ENCODE assay signal across 8 mouse cellular contexts in the genomic region with DNA sequence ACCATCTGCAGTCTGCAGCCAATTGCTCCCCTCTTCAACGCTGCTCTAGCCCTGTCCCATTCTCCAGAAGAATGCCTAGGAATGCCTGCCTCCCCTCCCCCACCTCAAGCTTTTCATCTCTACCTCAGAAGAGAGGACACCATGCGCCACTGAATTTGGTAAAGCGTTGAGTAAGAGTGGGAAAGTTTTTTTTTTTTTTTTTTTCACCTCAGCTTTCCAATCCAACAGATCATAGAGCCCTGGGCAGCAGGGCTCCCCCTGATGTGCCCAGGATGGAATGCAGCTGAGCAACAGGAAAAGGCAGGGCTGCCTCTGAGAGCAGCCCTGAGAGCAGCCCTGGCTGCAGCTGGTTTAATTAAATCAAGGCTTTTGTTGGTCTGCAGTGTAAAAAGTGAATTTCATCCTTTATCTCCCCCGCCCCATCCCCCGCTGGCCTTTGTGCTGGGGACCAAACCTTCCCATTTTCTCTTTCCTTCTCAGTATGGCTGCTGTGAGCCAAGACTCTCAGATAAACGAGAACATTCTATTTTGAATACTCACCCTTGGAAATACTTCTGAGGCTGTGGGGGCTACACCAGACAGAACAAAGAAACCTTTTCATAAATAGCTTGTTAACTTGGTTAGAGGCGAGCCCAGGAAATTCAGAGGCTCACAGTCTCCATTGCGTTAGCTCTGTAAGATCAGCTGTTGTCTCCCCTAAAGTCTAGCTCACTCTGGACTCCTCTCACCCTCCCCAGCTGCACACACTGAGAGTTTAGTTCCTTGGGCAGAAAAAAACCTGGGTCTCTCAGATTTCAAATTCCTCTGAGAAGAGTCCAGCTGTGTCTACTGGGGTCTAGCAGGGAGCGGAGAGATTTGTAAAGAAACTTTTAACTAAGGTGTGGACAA. TPM values are rescaled to one million over a fixed set of nuclear protein-coding genes. Genes with fewer than 3 reads are reported as not detected.
DNase-seq lines count a peak whose midpoint lies in the region; ATAC-seq lines count a peak whose summit lies in the region.

No protein-coding gene starts in this region.

- no peaks in the 10 kb centered on the region for H3K36me3 ChIP-seq in embryonic facial prominence, embryonic 12.5 days
- H3K36me3 ChIP-seq in hindbrain, embryonic 14.5 days (replicated peaks; ENCODE audit: control insufficient read depth, insufficient read depth): no peaks in the 10 kb centered on the region
- H3K36me3 ChIP-seq in neural tube, embryonic 14.5 days (ENCODE audit: control insufficient read depth, insufficient read depth, low read length): no peaks in the 10 kb centered on the region

- peaks cover 16% of the 10 kb centered on the region for H3K4me1 ChIP-seq in embryonic facial prominence, embryonic 12.5 days
- H3K4me1 ChIP-seq in hindbrain, embryonic 14.5 days (replicated peaks; ENCODE audit: control insufficient read depth, insufficient read depth, low read length): peaks cover 9% of the 10 kb centered on the region; the same call in 1 of the 2 replicates
- no peaks in the 10 kb centered on the region for H3K4me1 ChIP-seq in neural tube, embryonic 14.5 days (ENCODE audit: control insufficient read depth, insufficient read depth, low read length)

- DNase-seq in layer of hippocampus, postnatal 10 days (ENCODE audit: low spot score in 2 of 2): peak; percentile 42 to 64
- no peak for DNase-seq in layer of hippocampus, adult 18-20 months (ENCODE audit: low spot score in 2 of 2)
- no peak for DNase-seq in hindbrain, embryonic 14.5 days (ENCODE audit: low spot score)
- DNase-seq in kidney, adult 8-10 months: no peak
- no peak for DNase-seq in ovary, adult 18-20 months (ENCODE audit: low spot score)

- H3K4me3 ChIP-seq in embryonic facial prominence, embryonic 12.5 days: no peak overlapping the region
- H3K4me3 ChIP-seq in hindbrain, embryonic 14.5 days (replicated peaks; ENCODE audit: low read length): no peak overlapping the region
- no peak overlapping the region for H3K4me3 ChIP-seq in neural tube, embryonic 14.5 days (ENCODE audit: low read depth, low read length)

- peak overlapping the region; percentile 87 for H3K27ac ChIP-seq in embryonic facial prominence, embryonic 12.5 days
- H3K27ac ChIP-seq in hindbrain, embryonic 14.5 days: peak overlapping the region; percentile 14; the same call in 1 of the 2 replicates
- H3K27ac ChIP-seq in neural tube, embryonic 14.5 days (ENCODE audit: low read depth, low read length): no peak overlapping the region

- H3K9me3 ChIP-seq in embryonic facial prominence, embryonic 12.5 days: no peaks in the 10 kb centered on the region
- H3K9me3 ChIP-seq in hindbrain, embryonic 14.5 days (ENCODE audit: control insufficient read depth, low read length): no peaks in the 10 kb centered on the region
- no peaks in the 10 kb centered on the region for H3K9me3 ChIP-seq in neural tube, embryonic 14.5 days (ENCODE audit: control insufficient read depth, low read length)

- 0 out of 2 replicates have a peak overlapping the region, but pooled peaks have one; percentile 19 for H3K4me2 ChIP-seq in embryonic facial prominence, embryonic 12.5 days (replicated peaks)
- no peak overlapping the region for H3K4me2 ChIP-seq in hindbrain, embryonic 14.5 days (replicated peaks)
- H3K4me2 ChIP-seq in neural tube, embryonic 14.5 days (ENCODE audit: low read depth, low read length): no peak overlapping the region

- ATAC-seq in embryonic facial prominence, embryonic 12.5 days (ENCODE audit: insufficient number of reproducible peaks, insufficient read depth, low FRiP score, low TSS enrichment): peak; percentile 70
- ATAC-seq in hindbrain, embryonic 14.5 days (ENCODE audit: low FRiP score): peak; percentile 65; the same call in 1 of the 2 replicates
- peak; percentile 56; the same call in 1 of the 2 replicates for ATAC-seq in neural tube, embryonic 14.5 days (ENCODE audit: low read depth)
- ATAC-seq in erythroblast, adult 5-6 weeks (replicated peaks; ENCODE audit: low FRiP score, poor library complexity, severe bottlenecking): no peak

- H3K27me3 ChIP-seq in embryonic facial prominence, embryonic 12.5 days: no peaks in the 10 kb centered on the region
- no peaks in the 10 kb centered on the region for H3K27me3 ChIP-seq in hindbrain, embryonic 14.5 days (ENCODE audit: control insufficient read depth, insufficient read depth, low read length)
- no peaks in the 10 kb centered on the region for H3K27me3 ChIP-seq in neural tube, embryonic 14.5 days (ENCODE audit: control insufficient read depth, insufficient read depth, low read length)

- H3K9ac ChIP-seq in embryonic facial prominence, embryonic 12.5 days: no peak overlapping the region
- no peak overlapping the region for H3K9ac ChIP-seq in hindbrain, embryonic 14.5 days
- no peak overlapping the region for H3K9ac ChIP-seq in neural tube, embryonic 14.5 days (replicated peaks; ENCODE audit: low read depth, low read length)

- 8% methylated on average over 9 of the region's 9 CpGs for WGBS in embryonic facial prominence, embryonic 12.5 days
- WGBS in hindbrain, embryonic 14.5 days: 12% methylated on average over 9 of the region's 9 CpGs
- 24% methylated on average over 9 of the region's 9 CpGs for WGBS in neural tube, embryonic 14.5 days

RNA-seq across cellular contexts. Expression of gene Eif1b, which starts 36.0 kb away (rescaled TPM):
- total RNA-seq in layer of hippocampus, postnatal 10 days (2021): 100 to 1,000 TPM; 158 to 211 TPM
- total RNA-seq in layer of hippocampus, adult 18-20 months (2021): 100 to 1,000 TPM; 198 to 214 TPM
- 234 and 237 TPM in 2 replicates for polyA plus RNA-seq in embryonic facial prominence, embryonic 12.5 days (2016; fragmentation: Nextera tagmentation; extraction: Ambion mirVana)
- 323 TPM in 2 replicates for polyA plus RNA-seq in hindbrain, embryonic 14.5 days (2014; fragmentation: Nextera tagmentation; extraction: Ambion mirVana)
- polyA plus RNA-seq in neural tube, embryonic 14.5 days (2014; fragmentation: Nextera tagmentation; extraction: Ambion mirVana): 312 and 343 TPM in 2 replicates
- 23.6 and 24.2 TPM in 2 replicates for total RNA-seq in erythroblast, adult 5-6 weeks (2015; ENCODE audit: low replicate concordance)
- total RNA-seq in erythroblast, adult 5-6 weeks (2017; ENCODE audit: low replicate concordance): 17.6 and 31.2 TPM in 2 replicates

Comparison
In these comparisons a context has a peak if more than half of its experiments do, and no peak if none do; other contexts are left out.
1. DNase-seq: peak in layer of hippocampus, postnatal 10 days (2 of 2); none in layer of hippocampus, adult 18-20 months (0 of 2), hindbrain, embryonic 14.5 days (single experiment), kidney, adult 8-10 months (0 of 2) and ovary, adult 18-20 months (single experiment).
2. RNA of gene Eif1b, which starts 36.0 kb away (total RNA-seq): 198 to 214 TPM in layer of hippocampus, adult 18-20 months and 158 to 211 TPM in layer of hippocampus, postnatal 10 days; 17.6 to 31.2 TPM in erythroblast, adult 5-6 weeks; every median in the first group is over 4 times any median in the second.